Mouse (Mus musculus): ENCODE results near the gene Gabrb2.

Gabrb2 gene

DNA sequence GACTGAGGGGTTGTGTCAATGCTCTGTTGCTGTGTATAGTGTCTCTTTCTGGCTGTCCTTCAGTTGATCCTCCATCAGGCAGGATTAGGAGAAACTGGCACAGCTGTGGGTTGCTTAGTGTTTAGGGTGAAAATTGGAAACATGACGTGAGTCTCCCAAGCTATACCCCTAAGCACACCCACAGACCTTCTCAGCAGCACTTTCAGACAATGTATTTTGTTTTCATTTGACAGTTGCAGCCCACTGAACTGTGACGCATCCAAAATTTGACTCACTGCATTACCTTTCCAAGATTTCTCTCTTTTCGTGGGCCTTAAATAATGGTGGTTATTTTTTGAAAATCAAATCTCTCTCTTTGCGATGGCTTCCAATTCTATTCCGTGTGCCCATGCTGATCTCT lies 115.7 kb downstream of the Gabrb2 start:
- DNase-seq (ENCODE audit: low spot score), result peak; percentile 11

- DNase-seq (ENCODE audit: low spot score), result no peak
These were observed 116.3 kb downstream of the Gabrb2 start for GRCm38 (mm10) chr11:42535861-42536260.

- no peak for DNase-seq (ENCODE audit: low spot score)
These were observed 123.3 kb downstream of the Gabrb2 start for GRCm38 (mm10) chr11:42542861-42543260.

GRCm38 (mm10) chr11:42566023-42566422 lies 146.5 kb downstream of the Gabrb2 start:
- DNase-seq (ENCODE audit: low spot score), result no peak

- DNase-seq (ENCODE audit: low spot score), result peak; percentile 40
These were observed 151.9 kb downstream of the Gabrb2 start for GRCm38 (mm10) chr11:42571467-42571866.

DNA sequence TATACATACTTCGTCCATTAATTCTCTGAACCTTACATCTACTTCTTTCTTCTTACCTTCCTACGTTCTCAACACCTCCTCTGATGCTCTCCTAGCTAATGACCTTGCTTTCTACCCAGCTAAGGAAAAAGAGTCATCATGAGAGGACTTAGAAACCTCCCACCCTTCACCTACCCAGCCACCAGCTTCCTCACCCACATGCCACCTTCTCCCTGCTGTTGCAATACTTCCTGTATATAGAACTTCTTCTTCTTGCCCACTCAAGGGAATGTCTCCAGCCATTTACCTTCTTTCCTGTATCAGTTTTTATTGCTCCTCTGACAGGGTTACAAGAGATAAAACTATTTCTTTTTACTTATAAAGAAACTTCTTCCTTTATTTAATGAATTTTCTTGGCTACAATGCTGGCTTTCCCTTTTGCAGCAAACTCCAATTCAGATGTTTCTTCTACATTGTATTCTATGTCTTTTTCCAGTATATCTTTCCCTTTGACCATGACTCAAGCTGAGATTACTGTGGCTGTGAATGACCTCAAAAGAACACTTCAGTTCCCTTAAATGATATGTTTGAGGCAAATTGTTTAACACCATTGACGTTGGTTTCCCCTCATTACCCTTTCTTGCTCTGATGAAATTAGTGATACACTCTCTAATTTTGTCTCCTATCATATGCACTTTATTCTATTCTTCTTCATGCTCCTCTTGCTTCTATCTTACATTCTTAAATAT lies 155.8 kb downstream of the Gabrb2 start:
- no peak for DNase-seq (ENCODE audit: low spot score)

DNA sequence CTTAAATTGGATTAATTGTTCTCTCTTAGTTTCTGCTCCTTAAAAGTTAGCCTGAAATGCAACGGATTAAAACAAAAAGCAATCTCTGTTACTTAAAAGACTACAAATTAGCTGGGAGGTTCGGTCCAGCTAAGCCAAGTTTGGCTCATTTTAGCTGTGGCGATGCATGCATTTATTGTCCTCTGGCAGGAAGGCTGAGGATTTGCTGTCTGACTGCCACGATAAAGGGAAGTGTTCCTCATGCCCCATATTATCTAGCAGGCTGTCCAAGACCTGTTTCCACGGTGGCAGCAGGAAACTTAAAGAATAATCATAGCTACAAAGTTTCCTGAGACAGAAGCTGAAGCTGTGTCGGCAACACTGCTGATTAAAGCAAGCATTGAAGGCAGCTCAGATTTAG lies 160.2 kb downstream of the Gabrb2 start:
- no peak for DNase-seq (ENCODE audit: low spot score)

DNA sequence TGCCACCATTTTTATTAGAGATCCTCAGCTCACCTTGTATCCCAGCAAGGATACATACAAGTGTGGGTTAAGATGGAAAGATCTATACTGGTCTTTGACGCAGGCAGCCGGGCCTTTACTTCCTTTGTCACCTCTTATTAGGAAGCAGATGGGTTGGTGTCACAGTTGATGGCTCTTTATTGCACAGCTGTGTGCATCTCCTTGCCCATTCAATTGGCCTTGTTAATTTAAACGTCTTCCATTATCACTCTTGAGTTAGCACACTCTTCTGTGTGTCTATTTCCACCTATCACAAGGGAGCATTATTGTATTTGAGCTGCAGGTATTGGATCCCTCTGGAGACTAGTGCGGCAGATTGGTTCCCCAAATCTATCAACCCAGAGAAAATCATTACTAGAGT lies 161.6 kb downstream of the Gabrb2 start:
- no peak for DNase-seq (ENCODE audit: low spot score)

DNA sequence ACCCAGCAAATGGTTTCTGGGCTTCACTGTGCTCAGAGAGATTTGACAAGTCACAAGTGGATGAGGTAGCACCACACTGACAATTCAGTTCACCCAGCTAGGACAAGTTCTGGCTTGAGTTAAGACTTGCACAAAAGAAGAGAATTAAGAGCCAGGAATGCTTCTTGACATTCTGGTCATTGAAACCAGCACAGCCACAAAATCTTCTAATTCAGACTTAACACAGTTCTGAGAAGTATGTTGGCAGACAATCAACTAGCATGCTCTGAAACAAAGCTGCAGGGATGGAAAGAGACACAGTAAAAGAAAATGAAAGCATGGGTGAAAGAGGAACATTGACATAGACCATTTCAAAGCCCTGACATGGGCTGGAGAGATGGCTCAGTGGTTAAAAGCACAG lies 162.2 kb downstream of the Gabrb2 start:
- no peak for DNase-seq (ENCODE audit: low spot score)

DNA sequence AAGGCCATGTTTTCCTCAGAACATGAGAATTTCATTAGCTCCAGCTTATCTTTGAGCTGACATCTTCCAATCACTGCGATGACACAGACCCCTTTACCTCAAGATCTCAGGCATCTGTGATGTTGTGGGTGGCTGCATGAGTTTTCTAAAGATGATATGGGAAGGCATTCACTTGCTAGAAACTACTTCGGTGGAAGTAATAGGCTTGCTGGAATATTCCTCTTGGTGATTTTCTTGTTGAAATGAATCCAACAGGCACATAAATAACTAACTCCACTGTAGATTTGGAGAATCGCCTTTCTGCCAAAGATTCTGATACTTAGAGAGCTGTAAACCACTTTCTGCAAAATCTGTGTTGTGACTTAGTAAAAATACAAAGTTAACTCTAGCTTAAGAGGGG lies 172.9 kb downstream of the Gabrb2 start:
- DNase-seq (ENCODE audit: low spot score), result no peak

DNA sequence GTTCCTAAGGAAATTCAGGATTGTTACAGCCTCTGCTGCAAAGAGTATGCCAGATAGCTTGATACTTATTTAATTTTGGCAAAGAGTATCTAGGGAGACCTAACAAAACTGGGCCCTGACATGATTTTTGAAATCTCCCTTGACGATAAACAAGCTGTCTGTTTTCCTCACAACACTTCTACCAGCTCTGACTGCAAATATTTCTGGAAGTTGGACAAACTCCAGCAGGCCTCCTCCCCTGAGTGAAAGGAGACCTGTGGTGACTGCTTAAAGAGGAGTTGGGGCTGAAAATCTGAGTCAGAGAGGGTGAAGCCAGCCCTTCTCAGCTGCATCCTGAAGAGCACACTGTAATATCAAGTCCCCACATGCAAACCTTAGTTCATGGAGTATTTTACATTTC lies 186.7 kb downstream of the Gabrb2 start:
- peak; percentile 50 for DNase-seq (ENCODE audit: low spot score)

GRCm38 (mm10) chr11:42609128-42609763 lies 189.7 kb downstream of the Gabrb2 start:
- DNase-seq (ENCODE audit: low spot score), result no peak

DNA sequence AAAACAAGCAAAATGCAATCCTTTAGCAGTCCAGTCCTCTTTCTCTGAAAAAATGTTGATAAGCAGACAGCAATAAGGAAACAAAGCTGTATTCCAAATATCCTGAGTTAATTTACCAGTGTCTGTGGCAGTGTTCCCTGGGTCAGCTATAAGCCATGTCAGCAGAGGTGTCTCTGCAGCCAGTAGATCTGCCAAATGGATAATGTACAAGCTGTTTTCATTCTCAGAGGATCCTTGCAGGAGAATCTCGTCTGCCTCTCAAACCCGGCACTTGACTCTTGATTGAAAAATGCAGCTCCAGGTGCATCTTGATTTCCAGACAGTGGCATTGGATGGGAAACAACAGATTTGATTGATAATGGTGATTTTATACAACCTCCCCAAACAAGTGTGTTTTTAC lies 198.6 kb downstream of the Gabrb2 start:
- no peak for DNase-seq (ENCODE audit: low spot score)

- DNase-seq (ENCODE audit: low spot score), result no peak
These were observed 201.6 kb downstream of the Gabrb2 start for GRCm38 (mm10) chr11:42621109-42621508.

DNA sequence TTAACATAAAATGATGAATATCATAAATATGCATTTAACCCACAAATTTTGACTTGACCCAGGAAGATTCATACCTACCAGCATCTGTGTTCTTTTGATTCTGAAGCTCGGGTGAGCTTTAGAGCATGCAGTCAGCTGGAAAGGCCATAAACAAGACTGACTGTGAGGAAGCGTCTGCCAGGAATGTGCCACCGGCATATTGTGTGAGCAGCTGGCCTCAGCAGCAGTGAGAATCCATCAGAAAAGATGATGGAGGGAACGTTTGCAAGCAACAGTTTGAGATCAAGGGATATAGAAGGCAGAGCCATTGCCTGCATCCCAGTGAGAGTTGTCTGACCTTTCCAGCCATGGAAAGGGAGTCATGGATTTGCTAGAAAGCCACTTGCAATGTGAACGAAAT lies 230.6 kb downstream of the Gabrb2 start:
- peak; percentile 41 for DNase-seq (ENCODE audit: low spot score)

DNA sequence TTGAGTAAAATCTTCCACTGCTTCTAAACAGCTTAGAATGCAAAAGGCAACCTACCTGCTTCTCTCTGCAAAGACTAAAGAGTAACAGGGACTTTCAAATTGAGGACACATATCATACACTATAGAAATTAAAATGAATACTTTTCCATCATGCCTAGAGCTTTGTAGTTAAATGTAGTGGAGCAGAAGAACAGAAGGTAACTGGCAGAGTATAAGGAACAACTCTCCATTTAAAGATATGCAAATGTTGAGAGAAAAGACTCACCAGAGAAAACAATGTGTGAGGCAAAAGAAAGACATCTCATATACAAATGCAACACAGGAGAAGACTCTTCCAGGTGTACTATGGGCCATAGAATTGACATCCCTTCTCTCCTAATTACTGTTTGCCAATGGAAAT lies 232.0 kb downstream of the Gabrb2 start:
- DNase-seq (ENCODE audit: low spot score), result no peak

GRCm38 (mm10) chr11:42654189-42654588 lies 234.6 kb downstream of the Gabrb2 start:
- DNase-seq (ENCODE audit: low spot score), result no peak

- DNase-seq (ENCODE audit: low spot score), result no peak
These were observed 249.1 kb downstream of the Gabrb2 start for GRCm38 (mm10) chr11:42668657-42669056.
